17 mouse cellular contexts compared by ENCODE assay signal in the genomic region with DNA sequence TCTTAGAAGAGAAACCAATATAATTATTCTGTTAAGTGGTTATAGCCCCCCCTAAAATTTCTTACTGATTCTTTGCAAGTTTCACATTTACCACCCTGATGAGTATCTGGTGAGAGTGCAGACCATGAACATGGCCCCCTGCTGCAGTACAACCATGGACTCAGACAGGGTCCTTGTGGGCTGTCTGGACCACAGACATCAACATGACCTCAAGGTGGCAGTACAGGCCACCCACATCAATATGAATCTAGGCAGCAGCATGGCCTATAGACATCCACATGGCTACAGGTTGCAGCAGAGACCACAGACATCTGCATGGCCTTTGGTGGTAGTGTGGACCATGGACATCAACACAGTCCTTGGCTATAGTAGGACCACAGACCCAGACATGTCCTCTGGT. TPM values are rescaled to one million over a fixed set of nuclear protein-coding genes. Genes with fewer than 3 reads are reported as not detected.
DNase-seq lines count a peak whose midpoint lies in the region; ATAC-seq and TF ChIP-seq lines count a peak whose summit lies in the region.
"Had no signal": no experiment of that assay in that cellular context is flagged by ENCODE, and none has a peak within 500 bp of the region (broad histone marks: within the 10 kb centered on the region; RNA-seq: fewer than 3 reads in every experiment).

No protein-coding gene starts in this region.

- no peaks in the 10 kb centered on the region for H3K27me3 ChIP-seq in heart, adult 2 months (ENCODE audit: control insufficient read depth, insufficient read depth, low read length)
- H3K27me3 ChIP-seq in lung, embryonic 14.5 days (ENCODE audit: insufficient read depth, low read length), result no peaks in the 10 kb centered on the region
- H3K27me3 ChIP-seq in kidney, adult 2 months (replicated peaks; ENCODE audit: control insufficient read depth, insufficient read depth, low read length), result no peaks in the 10 kb centered on the region
- H3K27me3 ChIP-seq in liver, postnatal 0 days (ENCODE audit: insufficient read depth, low read length), result no peaks in the 10 kb centered on the region
- H3K27me3 ChIP-seq: embryonic facial prominence, embryonic 15.5 days had no signal

- no peak for DNase-seq in heart, adult 2 months
- DNase-seq in heart, adult 11 months, result no peak
- no peak for DNase-seq in lung, embryonic 14.5 days
- DNase-seq in lung, adult 2 months, result no peak
- DNase-seq in kidney, adult 2 months, result peak; percentile 46
- DNase-seq in liver, postnatal 0 days, result peak; percentile 52
- DNase-seq in right cerebral cortex, adult 2 months (ENCODE audit: low spot score in 2 of 2), result no peak
- DNase-seq: cerebellum, postnatal 10 days; heart, adult 18-20 months; heart, postnatal 4 days; spleen, adult 18-20 months had no signal

- 0 out of 2 replicates have a peak, but pooled peaks have one; percentile 2 for TF ChIP-seq CTCF in heart, adult 2 months (IDR thresholded peaks at IDR 0.05)
- peak; percentile 15; the same call in 1 of the 2 replicates for TF ChIP-seq CTCF in lung, embryonic 14.5 days (IDR thresholded peaks at IDR 0.05; ENCODE audit: low read depth)
- no peak for TF ChIP-seq CTCF in lung, adult 2 months (IDR thresholded peaks at IDR 0.05; ENCODE audit: insufficient read depth, low read length)
- peak; percentile 82 for TF ChIP-seq CTCF in kidney, adult 2 months (conservative IDR thresholded peaks at IDR 0.05; ENCODE audit: insufficient read depth, insufficient read length, low read depth, low read length)
- peak; percentile 71 for TF ChIP-seq CTCF in liver, postnatal 0 days (IDR thresholded peaks at IDR 0.05; ENCODE audit: low read depth)

- no peak for ATAC-seq in lung, embryonic 14.5 days (ENCODE audit: insufficient read depth)
- peak; percentile 76 for ATAC-seq in liver, postnatal 0 days
- ATAC-seq in erythroblast, adult 5-6 weeks (replicated peaks; ENCODE audit: low FRiP score, poor library complexity, severe bottlenecking), result no peak

- no peak for TF ChIP-seq POLR2A in heart, adult 2 months (IDR thresholded peaks at IDR 0.05; ENCODE audit: insufficient read depth, low read depth, low read length)
- TF ChIP-seq POLR2A in lung, adult 2 months (IDR thresholded peaks at IDR 0.05; ENCODE audit: borderline replicate concordance, extremely low read depth, low read depth, low read length), result no peak
- no peak for TF ChIP-seq POLR2A in kidney, adult 2 months (IDR thresholded peaks at IDR 0.05; ENCODE audit: low read depth, low read length)

- TF ChIP-seq EP300 in heart, adult 2 months (IDR thresholded peaks at IDR 0.05; ENCODE audit: insufficient read depth, low read depth, low read length), result no peak
- no peak for TF ChIP-seq EP300 in liver, postnatal 0 days (IDR thresholded peaks at IDR 0.05; ENCODE audit: low read depth)

- H3K4me3 ChIP-seq in heart, adult 2 months, result no peak overlapping the region
- no peak overlapping the region for H3K4me3 ChIP-seq in lung, embryonic 14.5 days (ENCODE audit: low read depth, low read length)
- no peak overlapping the region for H3K4me3 ChIP-seq in lung, adult 2 months (replicated peaks; ENCODE audit: extremely low read depth, low read depth, low read length)
- H3K4me3 ChIP-seq in kidney, adult 2 months (ENCODE audit: insufficient read depth, low read depth, low read length), result no peak overlapping the region
- no peak overlapping the region for H3K4me3 ChIP-seq in liver, postnatal 0 days (ENCODE audit: low read depth, low read length)
- H3K4me3 ChIP-seq: embryonic facial prominence, embryonic 15.5 days had no signal

- H3K9ac ChIP-seq in heart, adult 2 months (ENCODE audit: low read depth, low read length), result no peak overlapping the region
- H3K9ac ChIP-seq in lung, embryonic 14.5 days, result no peak overlapping the region
- no peak overlapping the region for H3K9ac ChIP-seq in liver, postnatal 0 days (replicated peaks)
- H3K9ac ChIP-seq: embryonic facial prominence, embryonic 15.5 days had no signal

- no peak overlapping the region for H3K27ac ChIP-seq in heart, adult 2 months
- H3K27ac ChIP-seq in lung, embryonic 14.5 days (ENCODE audit: low read depth), result no peak overlapping the region
- H3K27ac ChIP-seq in kidney, adult 2 months (ENCODE audit: insufficient read depth, low read depth, low read length), result no peak overlapping the region
- no peak overlapping the region for H3K27ac ChIP-seq in liver, postnatal 0 days (ENCODE audit: low read depth)
- H3K27ac ChIP-seq: embryonic facial prominence, embryonic 15.5 days had no signal

- H3K4me2 ChIP-seq in lung, embryonic 14.5 days, result no peak overlapping the region
- no peak overlapping the region for H3K4me2 ChIP-seq in liver, postnatal 0 days (ENCODE audit: low read depth, low read length)
- H3K4me2 ChIP-seq: embryonic facial prominence, embryonic 15.5 days had no signal

- intact Hi-C loops in heart, adult 2 months (cut with DNase I), result no loop called here

- no peaks in the 10 kb centered on the region for H3K4me1 ChIP-seq in heart, adult 2 months (ENCODE audit: control insufficient read depth, insufficient read depth, low read length)
- no peaks in the 10 kb centered on the region for H3K4me1 ChIP-seq in lung, embryonic 14.5 days (ENCODE audit: insufficient read depth)
- no peaks in the 10 kb centered on the region for H3K4me1 ChIP-seq in lung, adult 2 months (ENCODE audit: control insufficient read depth, insufficient read depth, low read length)
- H3K4me1 ChIP-seq in kidney, adult 2 months (ENCODE audit: control insufficient read depth, insufficient read depth, low read length), result peaks cover 3% of the 10 kb centered on the region; the same call in 1 of the 2 replicates
- H3K4me1 ChIP-seq in liver, postnatal 0 days (ENCODE audit: insufficient read depth), result no peaks in the 10 kb centered on the region
- H3K4me1 ChIP-seq: embryonic facial prominence, embryonic 15.5 days had no signal

- no peaks in the 10 kb centered on the region for H3K36me3 ChIP-seq in heart, adult 2 months (ENCODE audit: control insufficient read depth, insufficient read depth, low read length)
- no peaks in the 10 kb centered on the region for H3K36me3 ChIP-seq in lung, embryonic 14.5 days (ENCODE audit: insufficient read depth)
- no peaks in the 10 kb centered on the region for H3K36me3 ChIP-seq in kidney, adult 2 months (ENCODE audit: control insufficient read depth, insufficient read depth, low read length)
- no peaks in the 10 kb centered on the region for H3K36me3 ChIP-seq in liver, postnatal 0 days (replicated peaks; ENCODE audit: insufficient read depth, low read length)
- H3K36me3 ChIP-seq: embryonic facial prominence, embryonic 15.5 days had no signal

- H3K79me2 ChIP-seq in heart, adult 2 months (replicated peaks; ENCODE audit: control insufficient read depth, insufficient read depth, low read length), result no peaks in the 10 kb centered on the region

- no peaks in the 10 kb centered on the region for H3K9me3 ChIP-seq in lung, embryonic 14.5 days (ENCODE audit: low read depth, low read length)
- no peaks in the 10 kb centered on the region for H3K9me3 ChIP-seq in liver, postnatal 0 days (ENCODE audit: low read length)
- H3K9me3 ChIP-seq: embryonic facial prominence, embryonic 15.5 days had no signal

RNA-seq across cellular contexts. Expression of gene Pah, which starts 8.5 kb away (rescaled TPM):
- 10 to 100 TPM; 11.2 to 12.0 TPM for total RNA-seq in heart, adult 2 months (2021)
- 0.14 and 0.56 TPM in 2 replicates for polyA plus RNA-seq in heart, adult 2 months (2012; rRNA removed)
- polyA plus RNA-seq in lung, embryonic 14.5 days (2014; fragmentation: Nextera tagmentation; extraction: Ambion mirVana), result not detected in 2 replicates
- polyA plus RNA-seq in lung, adult 2 months (2012; rRNA removed), result 0.25 TPM in 1 of 2 replicates, not detected in the other
- 737 and 835 TPM in 2 replicates for polyA plus RNA-seq in kidney, adult 2 months (2012; rRNA removed)
- polyA plus RNA-seq in liver, postnatal 0 days (2015; fragmentation: Nextera tagmentation; extraction: Ambion mirVana), result 146 and 162 TPM in 2 replicates
- not detected in 2 replicates for total RNA-seq in erythroblast, adult 5-6 weeks (2015; ENCODE audit: low replicate concordance)
- not detected in 2 replicates for total RNA-seq in erythroblast, adult 5-6 weeks (2017; ENCODE audit: low replicate concordance)
- total RNA-seq: layer of hippocampus, postnatal 14 days; midbrain, postnatal 0 days; neutrophil, adult 5-6 weeks had no signal
- polyA plus RNA-seq: embryonic facial prominence, embryonic 15.5 days had no signal

RNA-seq across cellular contexts. Expression of gene Ascl1, which starts 19.6 kb away (rescaled TPM):
- total RNA-seq in heart, adult 2 months (2021), result under 1 TPM in 1 of 2 experiments, not detected in 1; 0.10 TPM
- polyA plus RNA-seq in heart, adult 2 months (2012; rRNA removed), result 0.06 TPM in 1 of 2 replicates, not detected in the other
- 3.3 and 4.1 TPM in 2 replicates for polyA plus RNA-seq in lung, embryonic 14.5 days (2014; fragmentation: Nextera tagmentation; extraction: Ambion mirVana)
- 0.98 and 1.5 TPM in 2 replicates for polyA plus RNA-seq in lung, adult 2 months (2012; rRNA removed)
- 0.14 and 0.15 TPM in 2 replicates for polyA plus RNA-seq in kidney, adult 2 months (2012; rRNA removed)
- polyA plus RNA-seq in liver, postnatal 0 days (2015; fragmentation: Nextera tagmentation; extraction: Ambion mirVana), result not detected in 2 replicates
- not detected in 2 replicates for total RNA-seq in erythroblast, adult 5-6 weeks (2015; ENCODE audit: low replicate concordance)
- not detected in 2 replicates for total RNA-seq in erythroblast, adult 5-6 weeks (2017; ENCODE audit: low replicate concordance)
- total RNA-seq: heart, adult 18-20 months; heart, postnatal 4 days; neutrophil, adult 5-6 weeks had no signal
- polyA plus RNA-seq: liver, embryonic 16.5 days had no signal

Comparison
In these comparisons a context has a peak if more than half of its experiments do, and no peak if none do; other contexts are left out.
1. DNase-seq: peak in kidney, adult 2 months (single experiment) and liver, postnatal 0 days (single experiment); none in heart, adult 2 months (0 of 2), heart, adult 11 months (single experiment), lung, embryonic 14.5 days (single experiment), lung, adult 2 months (single experiment) and right cerebral cortex, adult 2 months (0 of 2).
2. RNA of gene Pah, which starts 8.5 kb away (polyA plus RNA-seq): 737 to 835 TPM in kidney, adult 2 months and 146 to 162 TPM in liver, postnatal 0 days; 0.25 TPM in lung, adult 2 months, 0.14 to 0.56 TPM in heart, adult 2 months and not detected in lung, embryonic 14.5 days; every median in the first group is over 10 times any median in the second.